Mouse (Mus musculus) stomach, postnatal 0 days (tissue): ENCODE measurements around the gene Lipc. TPM values are rescaled to one million over a fixed set of nuclear protein-coding genes. Genes with fewer than 3 reads are reported as not detected.

Experiments used
- ATAC-seq: fragments of 200-750 bp; cut with Nextera tagmentation; 2 replicates; pipeline ENCODE4 v1.8.0; 2017; ENCODE audit not compliant: low FRiP score, low TSS enrichment
- DNase-seq: peaks from one replicate; pipeline ENCODE4 v3.0.0-alpha.2; 2016; ENCODE audit warnings: low spot score
- H3K27ac ChIP-seq: fragments of 300-500 bp; sonication (generic); replicated peaks from 2 replicates; pipeline ENCODE4 v1.5.1; 2014; ENCODE audit warnings: mild to moderate bottlenecking, control low read depth
- H3K27me3 ChIP-seq: fragments of 300-500 bp; sonication (generic); 2 replicates; pipeline ENCODE4 v1.6.1; 2014; ENCODE audit warnings: low read length; ENCODE audit not compliant: control insufficient read depth, insufficient read depth
- H3K36me3 ChIP-seq: fragments of 300-500 bp; sonication (generic); 2 replicates; pipeline ENCODE4 v1.6.1; 2014; ENCODE audit warnings: low read length, mixed read lengths; ENCODE audit not compliant: control insufficient read depth, insufficient read depth
- H3K4me1 ChIP-seq: fragments of 300-500 bp; sonication (generic); replicated peaks from 2 replicates; pipeline ENCODE4 v1.6.1; 2014; ENCODE audit warnings: antibody characterized with exemption; ENCODE audit not compliant: control insufficient read depth, insufficient read depth
- H3K4me2 ChIP-seq: fragments of 300-500 bp; sonication (generic); replicated peaks from 2 replicates; pipeline ENCODE4 v1.6.1; 2014; ENCODE audit warnings: low read depth, mild to moderate bottlenecking, control low read depth, moderate library complexity
- H3K4me3 ChIP-seq: fragments of 300-500 bp; sonication (generic); 2 replicates; pipeline ENCODE4 v1.5.1; 2014; ENCODE audit warnings: low read depth, low read length, control low read depth
- H3K9ac ChIP-seq: fragments of 300-500 bp; sonication (generic); 2 replicates; pipeline ENCODE4 v1.6.1; 2014; ENCODE audit warnings: mild to moderate bottlenecking, low read length, control low read depth, mixed read lengths
- H3K9me3 ChIP-seq: fragments of 300-500 bp; sonication (generic); 2 replicates; pipeline ENCODE4 v1.6.1; 2016; ENCODE audit warnings: low read length; ENCODE audit not compliant: control insufficient read depth
- CTCF ChIP-seq: IDR thresholded peaks from 2 replicates; pipeline ENCODE4 v1.5.1; 2016; ENCODE audit warnings: antibody characterized with exemption, low read depth, mild to moderate bottlenecking, moderate library complexity
- EP300 ChIP-seq: optimal IDR thresholded peaks from 2 replicates; pipeline ENCODE3; 2016; ENCODE audit warnings: antibody characterized with exemption
- WGBS: fragments of 180-500 bp; shearing (Covaris S2); extraction: QIAGEN DNeasy Blood & Tissue Kit; methylation state at CpG from one replicate; pipeline ENCODE4 v1.1.7; 2014; 5-methylcytosine and 5-hydroxymethylcytosine counted together
- polyA plus RNA-seq: library from polyadenylated mRNA; unstranded; fragments of >200 nt; fragmentation: Nextera tagmentation; extraction: Ambion mirVana; gene quantifications from 2 replicates; pipeline ENCODE4 v1.2.1, GENCODE M21; 2015

The Lipc gene
- polyA plus RNA-seq, 1 experiment from 2014 or later, result 1.2 TPM

GRCm38 (mm10) chr9:70830844-70831529 is 121.0 kb downstream of the Lipc start:
- ATAC-seq, result no peak
- Histone ChIP-seq H3K27me3 (no peaks in the 10 kb centered on the region), H3K36me3 (no peaks in the 10 kb centered on the region), H3K9ac (no peak overlapping the region), H3K27ac (peak overlapping the region; percentile 30; the same call in 1 of the 2 replicates), H3K4me1 (no peaks in the 10 kb centered on the region; the same call in 1 of the 2 replicates), H3K4me2 (no peak overlapping the region), H3K9me3 (no peaks in the 10 kb centered on the region), H3K4me3 (no peak overlapping the region)
- 61% methylated on average over 6 of the region's 6 CpGs for WGBS
- no peak for DNase-seq
- TF ChIP-seq CTCF (no peak), EP300 (no peak)

DNA sequence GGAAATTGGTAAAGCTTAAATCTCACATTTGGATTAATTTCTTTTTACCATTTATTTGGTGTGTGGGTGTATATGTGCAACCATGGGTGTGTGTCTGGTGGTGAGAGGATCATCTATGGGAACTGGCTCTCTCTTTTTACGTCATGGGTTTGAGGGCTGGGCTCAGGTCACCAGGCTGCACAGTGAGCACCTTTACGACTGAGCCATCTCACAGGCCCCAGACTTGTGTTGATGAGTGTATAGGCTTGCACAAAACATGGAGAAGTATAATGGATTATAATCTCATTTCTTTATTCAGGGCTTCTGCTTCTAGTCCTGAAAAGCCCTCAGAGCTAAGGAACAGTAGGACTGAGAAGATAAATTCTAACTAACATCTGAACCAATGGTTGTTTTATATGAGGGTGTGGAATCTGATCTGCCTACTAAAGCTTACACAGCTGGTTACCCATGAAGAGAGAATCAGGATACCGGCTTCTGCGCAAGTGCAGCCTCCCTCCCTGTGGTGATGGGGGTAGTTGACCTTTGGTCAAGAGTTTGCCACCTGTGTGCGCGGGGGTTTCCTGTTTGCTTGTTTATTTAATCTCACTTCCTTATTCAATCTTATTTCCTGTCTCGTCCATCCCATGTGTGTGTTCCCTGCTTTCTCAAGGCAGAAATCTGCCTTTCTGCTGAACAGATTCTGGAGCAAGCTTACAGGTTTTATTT is 122.1 kb downstream of the Lipc start:
- ATAC-seq, result no peak
- no peak overlapping the region for H3K4me3 ChIP-seq
- peak overlapping the region; percentile 18 for H3K27ac ChIP-seq
- H3K36me3 ChIP-seq, result no peaks in the 10 kb centered on the region
- H3K9me3 ChIP-seq, result no peaks in the 10 kb centered on the region
- no peak overlapping the region for H3K9ac ChIP-seq
- no peaks in the 10 kb centered on the region for H3K27me3 ChIP-seq
- H3K4me2 ChIP-seq, result no peak overlapping the region
- H3K4me1 ChIP-seq, result no peaks in the 10 kb centered on the region; the same call in 1 of the 2 replicates
- peak; percentile 64 for DNase-seq
- WGBS, result 51% methylated on average over 7 of the region's 7 CpGs
- TF ChIP-seq CTCF (no peak), EP300 (no peak)

DNA sequence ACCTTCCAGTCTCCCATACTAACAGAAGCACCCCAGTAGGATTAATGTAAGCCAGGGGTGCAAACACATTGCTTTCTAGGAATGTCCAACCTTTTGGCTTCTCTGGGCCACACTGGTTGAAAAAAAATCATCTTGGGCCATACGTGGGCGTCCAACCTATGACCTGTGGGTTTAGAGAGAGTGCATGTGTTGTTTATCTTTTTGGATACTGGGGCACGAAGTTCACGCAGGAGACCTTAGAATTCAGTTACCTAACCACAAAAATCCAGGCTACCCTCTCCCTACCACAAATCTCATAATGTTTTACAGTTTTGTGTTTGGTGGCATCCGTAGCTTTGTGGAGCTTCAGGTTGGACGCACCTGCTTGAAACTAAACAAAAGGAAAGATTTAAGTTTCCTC is 124.1 kb downstream of the Lipc start:
- DNase-seq (no peak), ATAC-seq (no peak)
- no peak overlapping the region for H3K27ac ChIP-seq
- no peak overlapping the region for H3K9ac ChIP-seq
- WGBS, result 68% methylated on average over 6 of the region's 6 CpGs
- H3K4me3 ChIP-seq, result no peak overlapping the region
- H3K27me3 ChIP-seq, result no peaks in the 10 kb centered on the region
- no peaks in the 10 kb centered on the region for H3K36me3 ChIP-seq
- TF ChIP-seq CTCF (no peak), EP300 (no peak)
- H3K9me3 ChIP-seq, result no peaks in the 10 kb centered on the region
- no peak overlapping the region for H3K4me2 ChIP-seq
- no peaks in the 10 kb centered on the region for H3K4me1 ChIP-seq

DNA sequence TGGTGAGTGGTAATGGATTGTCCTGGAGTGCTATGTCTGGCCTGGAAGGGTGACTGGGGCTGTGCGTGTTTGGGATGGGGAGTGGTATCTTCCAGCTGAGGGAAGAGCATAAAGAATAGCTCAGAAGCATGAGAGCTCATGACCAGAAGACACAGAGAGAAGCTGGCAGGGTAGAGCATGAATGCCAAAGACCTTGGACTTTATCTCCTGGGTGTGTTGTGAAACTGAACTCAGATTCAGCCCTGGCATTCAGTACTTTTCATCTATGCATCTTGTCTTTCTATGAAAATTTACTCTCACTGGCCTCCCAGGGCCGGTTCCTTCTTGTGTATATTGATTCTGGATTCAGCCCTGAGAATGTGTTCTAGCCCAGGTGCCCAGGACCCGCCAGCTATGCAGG is 127.9 kb downstream of the Lipc start:
- no peaks in the 10 kb centered on the region for H3K36me3 ChIP-seq
- H3K4me2 ChIP-seq, result no peak overlapping the region
- 80% methylated on average over 3 of the region's 3 CpGs for WGBS
- no peak overlapping the region for H3K4me3 ChIP-seq
- ATAC-seq (no peak), DNase-seq (no peak)
- no peaks in the 10 kb centered on the region for H3K9me3 ChIP-seq
- H3K27ac ChIP-seq, result no peak overlapping the region
- no peaks in the 10 kb centered on the region for H3K4me1 ChIP-seq
- no peak for TF ChIP-seq EP300
- TF ChIP-seq CTCF, result no peak
- no peak overlapping the region for H3K9ac ChIP-seq
- H3K27me3 ChIP-seq, result no peaks in the 10 kb centered on the region

GRCm38 (mm10) chr9:70818739-70819138 is 133.3 kb downstream of the Lipc start:
- no peaks in the 10 kb centered on the region for H3K4me1 ChIP-seq
- DNase-seq, result no peak
- no peaks in the 10 kb centered on the region for H3K36me3 ChIP-seq
- H3K27ac ChIP-seq, result no peak overlapping the region
- WGBS, result 66% methylated on average over 14 of the region's 14 CpGs
- no peak for TF ChIP-seq CTCF
- TF ChIP-seq EP300, result no peak
- H3K9me3 ChIP-seq, result no peaks in the 10 kb centered on the region
- H3K9ac ChIP-seq, result no peak overlapping the region
- no peak for ATAC-seq
- no peaks in the 10 kb centered on the region for H3K27me3 ChIP-seq
- H3K4me3 ChIP-seq, result no peak overlapping the region
- H3K4me2 ChIP-seq, result no peak overlapping the region

GRCm38 (mm10) chr9:70817396-70817795 is 134.6 kb downstream of the Lipc start:
- Histone ChIP-seq H3K9me3 (no peaks in the 10 kb centered on the region), H3K27ac (no peak overlapping the region), H3K27me3 (no peaks in the 10 kb centered on the region), H3K4me2 (no peak overlapping the region), H3K36me3 (no peaks in the 10 kb centered on the region), H3K4me1 (no peaks in the 10 kb centered on the region), H3K9ac (no peak overlapping the region), H3K4me3 (no peak overlapping the region)
- no peak for ATAC-seq
- DNase-seq, result peak; percentile 35
- WGBS, result 60% methylated on average over 1 of the region's 1 CpGs
- no peak for TF ChIP-seq EP300
- no peak for TF ChIP-seq CTCF
